Mouse (Mus musculus): ENCODE measurements around the gene Nufip1. TPM values are rescaled to one million over a fixed set of nuclear protein-coding genes. Genes with fewer than 3 reads are reported as not detected.

Nufip1 gene
- polyA plus RNA-seq, 1 experiment from 2014 or later, result 19.2 TPM

GRCm38 (mm10) chr14:76177230-76177629, 66.5 kb downstream of the Nufip1 start:
- Histone ChIP-seq H3K4me1 (replicated peaks; ENCODE audit: control insufficient read depth, insufficient read depth, low read length) (no peaks in the 10 kb centered on the region; the same call in 1 of the 2 replicates), H3K9ac (ENCODE audit: low read length) (no peak overlapping the region), H3K36me3 (ENCODE audit: control insufficient read depth, insufficient read depth, low read length) (no peaks in the 10 kb centered on the region), H3K9me3 (ENCODE audit: control insufficient read depth, low read length) (no peaks in the 10 kb centered on the region), H3K27ac (ENCODE audit: low read depth, low read length) (no peak overlapping the region), H3K27me3 (ENCODE audit: control insufficient read depth, insufficient read depth, low read length) (no peaks in the 10 kb centered on the region), H3K4me2 (ENCODE audit: low read depth, low read length, severe bottlenecking) (no peak overlapping the region), H3K4me3 (ENCODE audit: low read depth, low read length) (no peak overlapping the region)
- DNase-seq (ENCODE audit: low spot score) (no peak), ATAC-seq (replicated peaks; ENCODE audit: low FRiP score) (no peak)
- WGBS, result 98% methylated on average over 9 of the region's 9 CpGs

- Histone ChIP-seq H3K36me3 (ENCODE audit: control insufficient read depth, insufficient read depth, low read length) (no peaks in the 10 kb centered on the region), H3K27me3 (ENCODE audit: control insufficient read depth, insufficient read depth, low read length) (no peaks in the 10 kb centered on the region), H3K4me1 (replicated peaks; ENCODE audit: control insufficient read depth, insufficient read depth, low read length) (no peaks in the 10 kb centered on the region; the same call in 1 of the 2 replicates), H3K9me3 (ENCODE audit: control insufficient read depth, low read length) (no peaks in the 10 kb centered on the region), H3K4me3 (ENCODE audit: low read depth, low read length) (no peak overlapping the region), H3K4me2 (ENCODE audit: low read depth, low read length, severe bottlenecking) (no peak overlapping the region), H3K27ac (ENCODE audit: low read depth, low read length) (no peak overlapping the region), H3K9ac (ENCODE audit: low read length) (no peak overlapping the region)
- DNase-seq (ENCODE audit: low spot score), result no peak
- no peak for ATAC-seq (replicated peaks; ENCODE audit: low FRiP score)
- WGBS, result 87% methylated on average over 2 of the region's 2 CpGs
Measured at GRCm38 (mm10) chr14:76178447-76178846, 67.8 kb downstream of the Nufip1 start.

- H3K9ac ChIP-seq (ENCODE audit: low read length), result no peak overlapping the region
- no peak for ATAC-seq (replicated peaks; ENCODE audit: low FRiP score)
- no peaks in the 10 kb centered on the region for H3K9me3 ChIP-seq (ENCODE audit: control insufficient read depth, low read length)
- H3K4me1 ChIP-seq (replicated peaks; ENCODE audit: control insufficient read depth, insufficient read depth, low read length), result no peaks in the 10 kb centered on the region; the same call in 1 of the 2 replicates
- no peak overlapping the region for H3K27ac ChIP-seq (ENCODE audit: low read depth, low read length)
- no peaks in the 10 kb centered on the region for H3K27me3 ChIP-seq (ENCODE audit: control insufficient read depth, insufficient read depth, low read length)
- no peaks in the 10 kb centered on the region for H3K36me3 ChIP-seq (ENCODE audit: control insufficient read depth, insufficient read depth, low read length)
- H3K4me2 ChIP-seq (ENCODE audit: low read depth, low read length, severe bottlenecking), result no peak overlapping the region
- no peak overlapping the region for H3K4me3 ChIP-seq (ENCODE audit: low read depth, low read length)
- 91% methylated on average over 6 of the region's 6 CpGs for WGBS
- DNase-seq (ENCODE audit: low spot score), result no peak
Measured at GRCm38 (mm10) chr14:76179343-76179742, 68.7 kb downstream of the Nufip1 start.

GRCm38 (mm10) chr14:76185358-76185757, 74.7 kb downstream of the Nufip1 start:
- ATAC-seq (replicated peaks; ENCODE audit: low FRiP score) (no peak), DNase-seq (ENCODE audit: low spot score) (no peak)
- H3K36me3 ChIP-seq (ENCODE audit: control insufficient read depth, insufficient read depth, low read length), result no peaks in the 10 kb centered on the region
- no peak overlapping the region for H3K4me3 ChIP-seq (ENCODE audit: low read depth, low read length)
- 83% methylated on average over 5 of the region's 5 CpGs for WGBS
- no peaks in the 10 kb centered on the region for H3K27me3 ChIP-seq (ENCODE audit: control insufficient read depth, insufficient read depth, low read length)
- H3K9me3 ChIP-seq (ENCODE audit: control insufficient read depth, low read length), result no peaks in the 10 kb centered on the region
- no peak overlapping the region for H3K9ac ChIP-seq (ENCODE audit: low read length)
- H3K27ac ChIP-seq (ENCODE audit: low read depth, low read length), result no peak overlapping the region
- no peaks in the 10 kb centered on the region for H3K4me1 ChIP-seq (replicated peaks; ENCODE audit: control insufficient read depth, insufficient read depth, low read length)
- no peak overlapping the region for H3K4me2 ChIP-seq (ENCODE audit: low read depth, low read length, severe bottlenecking)

GRCm38 (mm10) chr14:76186299-76186698, 75.6 kb downstream of the Nufip1 start:
- Histone ChIP-seq H3K27ac (ENCODE audit: low read depth, low read length) (no peak overlapping the region), H3K4me1 (replicated peaks; ENCODE audit: control insufficient read depth, insufficient read depth, low read length) (no peaks in the 10 kb centered on the region), H3K9me3 (ENCODE audit: control insufficient read depth, low read length) (no peaks in the 10 kb centered on the region; the same call in 1 of the 2 replicates), H3K4me3 (ENCODE audit: low read depth, low read length) (no peak overlapping the region), H3K4me2 (ENCODE audit: low read depth, low read length, severe bottlenecking) (no peak overlapping the region), H3K36me3 (ENCODE audit: control insufficient read depth, insufficient read depth, low read length) (no peaks in the 10 kb centered on the region), H3K9ac (ENCODE audit: low read length) (no peak overlapping the region), H3K27me3 (ENCODE audit: control insufficient read depth, insufficient read depth, low read length) (no peaks in the 10 kb centered on the region)
- ATAC-seq (replicated peaks; ENCODE audit: low FRiP score), result no peak
- 86% methylated on average over 4 of the region's 4 CpGs for WGBS
- DNase-seq (ENCODE audit: low spot score), result no peak

Other genes with a start within 250 kb of the Nufip1 start
- 0.79 and 1.2 TPM in 2 replicates for gene Kctd4, start 155.9 kb upstream of the Nufip1 start, polyA plus RNA-seq (2014; fragmentation: Nextera tagmentation; extraction: Ambion mirVana)
- 57.0 and 59.0 TPM in 2 replicates for gene Gtf2f2, start 100.0 kb upstream of the Nufip1 start, polyA plus RNA-seq (2014; fragmentation: Nextera tagmentation; extraction: Ambion mirVana)
- gene Gpalpp1, start 131 bp upstream of the Nufip1 start, polyA plus RNA-seq (2014; fragmentation: Nextera tagmentation; extraction: Ambion mirVana), result 20.3 and 20.5 TPM in 2 replicates